Mouse (Mus musculus): ENCODE measurements around the gene Flad1.

GRCm38 (mm10) chr3:89425876-89426275 lies 14.2 kb upstream of the Flad1 start:
- no peak for TF ChIP-seq POLR2A (IDR thresholded peaks at IDR 0.05; ENCODE audit: extremely low read depth, insufficient read depth, low read length)
- no peak for TF ChIP-seq CTCF (IDR thresholded peaks at IDR 0.05; ENCODE audit: low read depth, low read length)

Data from liver, adult 2 months (tissue).